Mouse (Mus musculus) liver, embryonic 14.5 days (tissue): ENCODE measurements around the gene Bhlhe40.

ENCODE experiments used
- CTCF ChIP-seq: IDR thresholded peaks from 2 replicates; pipeline ENCODE4 v1.5.1; 2016; ENCODE audit warnings: antibody characterized with exemption, low read depth, control low read depth
- EP300 ChIP-seq: IDR thresholded peaks from 2 replicates; pipeline ENCODE4 v1.6.1; 2016; ENCODE audit warnings: antibody characterized with exemption, low read depth

DNA sequence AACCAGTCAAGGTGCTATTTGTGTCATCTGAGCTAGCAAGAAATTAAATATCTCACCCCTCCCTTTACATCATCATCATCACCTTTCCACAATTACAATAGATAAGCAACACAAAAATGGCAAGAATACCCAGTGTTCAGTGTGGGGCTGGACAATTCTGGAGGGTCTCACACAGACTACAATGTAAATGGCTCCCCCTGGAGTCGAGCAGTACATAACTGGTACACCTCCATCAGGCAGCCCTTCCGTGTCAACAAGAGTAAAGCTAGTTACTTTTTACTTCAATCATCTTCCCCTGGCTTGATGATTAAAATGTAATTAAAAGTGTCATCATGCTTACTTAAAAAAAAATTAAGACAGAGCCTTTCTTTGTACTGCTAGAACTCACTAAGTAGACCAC, 4.6 kb upstream of the Bhlhe40 start:
- TF ChIP-seq CTCF (no peak), EP300 (no peak)
